Mouse (Mus musculus): ENCODE data around the gene Agbl3.

Agbl3 gene

DNA sequence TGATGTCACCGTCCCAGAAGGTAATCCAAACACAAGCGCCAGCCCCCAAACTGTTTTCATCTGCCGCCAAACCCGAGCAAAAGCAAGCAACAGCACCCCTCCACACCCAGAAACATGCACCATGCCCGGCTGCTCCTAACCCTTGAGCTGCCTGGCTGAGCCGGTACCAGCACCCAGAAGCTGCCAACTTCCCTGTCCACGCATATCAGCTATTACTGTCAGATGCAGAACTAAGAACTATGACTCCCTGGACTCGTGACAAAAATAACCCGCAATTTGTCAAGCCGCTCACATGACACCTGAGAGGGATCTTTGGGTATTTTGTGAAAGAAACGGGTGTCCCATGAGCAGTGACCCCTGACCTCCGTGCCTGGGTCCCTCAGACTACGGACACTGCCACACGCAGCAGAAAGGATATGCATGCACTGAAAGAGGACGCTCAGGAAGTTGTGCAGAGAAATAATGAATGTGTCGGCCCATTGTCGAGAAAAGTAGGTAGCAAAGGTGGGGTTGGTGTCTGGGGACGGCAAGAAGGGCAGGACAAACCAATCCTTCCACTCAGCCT, 127.5 kb downstream of the Agbl3 start:
- DNase-seq = no peak

All from right cerebral cortex, postnatal 4 days (tissue).